Comparison of ENCODE assay signal across 12 mouse cellular contexts in the genomic region with DNA sequence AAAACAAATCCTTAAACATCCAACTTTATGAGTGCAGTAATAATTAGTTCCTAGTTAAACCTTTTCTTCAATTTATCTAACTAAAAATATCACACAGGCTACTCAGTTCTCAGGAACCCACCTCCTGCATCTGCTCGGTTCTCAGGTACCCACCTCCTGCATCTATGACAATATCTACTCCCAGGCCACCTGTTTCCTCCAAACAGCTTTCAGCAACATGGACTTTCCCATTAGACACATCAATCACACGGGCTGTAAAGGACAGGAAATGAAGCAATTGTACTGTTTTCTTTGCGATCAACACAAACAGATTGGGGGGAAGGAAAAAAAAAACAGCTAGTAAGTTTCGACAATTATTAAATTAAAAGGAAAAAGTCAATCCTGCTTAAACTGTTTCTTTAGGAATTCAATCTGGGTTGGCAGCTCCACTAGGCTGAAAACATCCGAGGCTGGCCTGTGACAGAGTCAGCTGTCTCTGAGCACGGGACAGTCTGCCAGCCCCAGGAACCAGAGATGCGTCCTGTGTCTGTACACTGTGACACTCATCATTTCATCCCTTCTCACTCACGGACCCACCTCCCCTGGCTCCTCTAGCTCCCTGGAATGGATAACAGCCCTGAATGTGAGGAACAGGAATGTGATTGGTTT. TPM values are rescaled to one million over a fixed set of nuclear protein-coding genes. Genes with fewer than 3 reads are reported as not detected.
DNase-seq lines count a peak whose midpoint lies in the region; ATAC-seq and TF ChIP-seq lines count a peak whose summit lies in the region.
"Had no signal": no experiment of that assay in that cellular context is flagged by ENCODE, and none has a peak within 500 bp of the region (broad histone marks: within the 10 kb centered on the region; RNA-seq: fewer than 3 reads in every experiment).

No protein-coding gene starts in this region.

- no peak overlapping the region for H3K4me2 ChIP-seq in kidney, embryonic 14.5 days (replicated peaks; ENCODE audit: low read depth, low read length)
- no peak overlapping the region for H3K4me2 ChIP-seq in midbrain, embryonic 11.5 days
- no peak overlapping the region for H3K4me2 ChIP-seq in midbrain, embryonic 16.5 days (ENCODE audit: low read length)
- H3K4me2 ChIP-seq: heart, embryonic 12.5 days; lung, embryonic 15.5 days had no signal

- 15% methylated on average over 8 of the region's 8 CpGs for WGBS in kidney, embryonic 14.5 days
- 85% methylated on average over 8 of the region's 8 CpGs for WGBS in midbrain, embryonic 11.5 days
- WGBS in midbrain, embryonic 16.5 days: 82% methylated on average over 8 of the region's 8 CpGs

- H3K27ac ChIP-seq in gastrocnemius, adult 2 months: peak overlapping the region; percentile 76
- peak overlapping the region; percentile 47; the same call in 1 of the 2 replicates for H3K27ac ChIP-seq in kidney, embryonic 14.5 days (ENCODE audit: low read depth, low read length)
- no peak overlapping the region for H3K27ac ChIP-seq in midbrain, embryonic 11.5 days (ENCODE audit: low read depth, low read length)
- no peak overlapping the region for H3K27ac ChIP-seq in midbrain, embryonic 16.5 days (ENCODE audit: low read length)
- H3K27ac ChIP-seq: lung, embryonic 15.5 days had no signal

- peak; percentile 67 for DNase-seq in gastrocnemius, adult 2 months
- DNase-seq in gastrocnemius, postnatal 25 days: no peak
- DNase-seq in kidney, adult 8-10 months: no peak
- peak; percentile 60 for DNase-seq in midbrain, embryonic 11.5 days (ENCODE audit: low spot score, missing footprints)
- peak; percentile 31 for DNase-seq in kidney, postnatal 14 days
- no peak for DNase-seq in right cerebral cortex, postnatal 10 days (ENCODE audit: low spot score in 2 of 2)

- peaks cover 22% of the 10 kb centered on the region; the same call in 1 of the 2 replicates for H3K36me3 ChIP-seq in kidney, embryonic 14.5 days (ENCODE audit: control insufficient read depth, insufficient read depth, low read length)
- H3K36me3 ChIP-seq in midbrain, embryonic 11.5 days (ENCODE audit: control insufficient read depth, insufficient read depth, low read length): peaks cover 5% of the 10 kb centered on the region; the same call in 1 of the 2 replicates
- peaks cover 25% of the 10 kb centered on the region for H3K36me3 ChIP-seq in midbrain, embryonic 16.5 days (ENCODE audit: control insufficient read depth, insufficient read depth, low read length)

- ATAC-seq in kidney, embryonic 14.5 days (ENCODE audit: low FRiP score, low TSS enrichment): peak; percentile 65
- ATAC-seq in midbrain, embryonic 11.5 days (ENCODE audit: low FRiP score): no peak
- ATAC-seq in midbrain, embryonic 16.5 days: no peak

- peaks cover 7% of the 10 kb centered on the region; the same call in 1 of the 2 replicates for H3K4me1 ChIP-seq in kidney, embryonic 14.5 days (ENCODE audit: control insufficient read depth, insufficient read depth, low read length)
- H3K4me1 ChIP-seq in midbrain, embryonic 11.5 days (ENCODE audit: control insufficient read depth, insufficient read depth, low read length): no peaks in the 10 kb centered on the region
- H3K4me1 ChIP-seq in midbrain, embryonic 16.5 days (ENCODE audit: control insufficient read depth, insufficient read depth, low read length): no peaks in the 10 kb centered on the region; the same call in 1 of the 2 replicates
- H3K4me1 ChIP-seq: heart, embryonic 12.5 days had no signal

- TF ChIP-seq CTCF in gastrocnemius, adult 2 months (IDR thresholded peaks at IDR 0.05): no peak

- H3K9me3 ChIP-seq in kidney, embryonic 14.5 days (ENCODE audit: control insufficient read depth, low read length): no peaks in the 10 kb centered on the region
- H3K9me3 ChIP-seq in midbrain, embryonic 11.5 days (ENCODE audit: control insufficient read depth, low read length): no peaks in the 10 kb centered on the region
- H3K9me3 ChIP-seq in midbrain, embryonic 16.5 days (replicated peaks; ENCODE audit: control insufficient read depth, low read length, poor library complexity, severe bottlenecking): no peaks in the 10 kb centered on the region
- H3K9me3 ChIP-seq: G1E; heart, embryonic 12.5 days; lung, embryonic 15.5 days had no signal

- H3K4me3 ChIP-seq in gastrocnemius, adult 2 months: peak overlapping the region; percentile 50
- H3K4me3 ChIP-seq in kidney, embryonic 14.5 days (ENCODE audit: low read length): no peak overlapping the region
- H3K4me3 ChIP-seq in midbrain, embryonic 11.5 days (ENCODE audit: low read depth, low read length): no peak overlapping the region
- no peak overlapping the region for H3K4me3 ChIP-seq in midbrain, embryonic 16.5 days (ENCODE audit: low read depth, low read length)
- H3K4me3 ChIP-seq: heart, embryonic 12.5 days; lung, embryonic 15.5 days had no signal

- H3K27me3 ChIP-seq in kidney, embryonic 14.5 days (ENCODE audit: control insufficient read depth, insufficient read depth, low read length): no peaks in the 10 kb centered on the region
- H3K27me3 ChIP-seq in midbrain, embryonic 11.5 days (ENCODE audit: control insufficient read depth, insufficient read depth, low read length): no peaks in the 10 kb centered on the region
- H3K27me3 ChIP-seq in midbrain, embryonic 16.5 days (ENCODE audit: control insufficient read depth, insufficient read depth, low read depth, low read length): no peaks in the 10 kb centered on the region
- H3K27me3 ChIP-seq: heart, embryonic 12.5 days; lung, embryonic 15.5 days had no signal

- peak overlapping the region; percentile 32; the same call in 1 of the 2 replicates for H3K9ac ChIP-seq in kidney, embryonic 14.5 days (ENCODE audit: low read depth, low read length)
- H3K9ac ChIP-seq in midbrain, embryonic 11.5 days (ENCODE audit: low read length): no peak overlapping the region
- H3K9ac ChIP-seq in midbrain, embryonic 16.5 days (ENCODE audit: low read depth, low read length): no peak overlapping the region
- H3K9ac ChIP-seq: forebrain, postnatal 0 days; heart, embryonic 12.5 days; lung, embryonic 15.5 days had no signal

- intact Hi-C loops in gastrocnemius, adult 2 months (cut with DNase I): no loop called here

RNA-seq across cellular contexts. Expression of gene Donson, which starts 6.7 kb away (rescaled TPM):
- 1 to 10 TPM in 1 of 2 experiments, under 1 TPM in 1; 0.92 to 1.6 TPM for total RNA-seq in gastrocnemius, adult 2 months (2021)
- 1 to 10 TPM in 1 of 2 experiments, under 1 TPM in 1; 0.84 to 1.1 TPM for total RNA-seq in gastrocnemius, postnatal 25 days (2021)
- 21.1 and 25.6 TPM in 2 replicates for polyA plus RNA-seq in kidney, embryonic 14.5 days (2014; fragmentation: Nextera tagmentation; extraction: Ambion mirVana)
- polyA plus RNA-seq in midbrain, embryonic 11.5 days (2014; fragmentation: Nextera tagmentation; extraction: Ambion mirVana): 38.0 and 39.2 TPM in 2 replicates
- polyA plus RNA-seq in midbrain, embryonic 16.5 days (2015; fragmentation: Nextera tagmentation; extraction: Ambion mirVana): 19.2 and 20.4 TPM in 2 replicates

RNA-seq across cellular contexts. Expression of gene Cryzl1, which starts 33.5 kb away (rescaled TPM):
- total RNA-seq in gastrocnemius, adult 2 months (2021): 10 to 100 TPM; 17.7 to 18.1 TPM
- total RNA-seq in gastrocnemius, postnatal 25 days (2021): 10 to 100 TPM; 12.1 to 20.0 TPM
- polyA plus RNA-seq in kidney, embryonic 14.5 days (2014; fragmentation: Nextera tagmentation; extraction: Ambion mirVana): 77.3 and 82.4 TPM in 2 replicates
- polyA plus RNA-seq in midbrain, embryonic 11.5 days (2014; fragmentation: Nextera tagmentation; extraction: Ambion mirVana): 77.0 and 82.5 TPM in 2 replicates
- polyA plus RNA-seq in midbrain, embryonic 16.5 days (2015; fragmentation: Nextera tagmentation; extraction: Ambion mirVana): 114 and 121 TPM in 2 replicates

RNA-seq across cellular contexts. Expression of gene Itsn1, which starts 33.8 kb away (rescaled TPM):
- total RNA-seq in gastrocnemius, adult 2 months (2021): 10 to 100 TPM; 60.2 to 66.1 TPM
- total RNA-seq in gastrocnemius, postnatal 25 days (2021): 10 to 100 TPM; 55.3 to 60.5 TPM
- polyA plus RNA-seq in kidney, embryonic 14.5 days (2014; fragmentation: Nextera tagmentation; extraction: Ambion mirVana): 18.8 and 27.7 TPM in 2 replicates
- 54.8 and 57.6 TPM in 2 replicates for polyA plus RNA-seq in midbrain, embryonic 11.5 days (2014; fragmentation: Nextera tagmentation; extraction: Ambion mirVana)
- polyA plus RNA-seq in midbrain, embryonic 16.5 days (2015; fragmentation: Nextera tagmentation; extraction: Ambion mirVana): 60.7 and 63.5 TPM in 2 replicates

RNA-seq across cellular contexts. Expression of gene Son, which starts 47.9 kb away (rescaled TPM):
- total RNA-seq in gastrocnemius, adult 2 months (2021): 100 to 1,000 TPM; 113 to 116 TPM
- 10 to 100 TPM; 89.3 to 90.5 TPM for total RNA-seq in gastrocnemius, postnatal 25 days (2021)
- 160 and 167 TPM in 2 replicates for polyA plus RNA-seq in kidney, embryonic 14.5 days (2014; fragmentation: Nextera tagmentation; extraction: Ambion mirVana)
- polyA plus RNA-seq in midbrain, embryonic 11.5 days (2014; fragmentation: Nextera tagmentation; extraction: Ambion mirVana): 144 and 148 TPM in 2 replicates
- polyA plus RNA-seq in midbrain, embryonic 16.5 days (2015; fragmentation: Nextera tagmentation; extraction: Ambion mirVana): 98.4 and 115 TPM in 2 replicates

RNA-seq across cellular contexts. Expression of gene Gart, which starts 48.5 kb away (rescaled TPM):
- 10 to 100 TPM; 58.4 to 66.2 TPM for total RNA-seq in gastrocnemius, adult 2 months (2021)
- 10 to 100 TPM; 49.2 to 56.0 TPM for total RNA-seq in gastrocnemius, postnatal 25 days (2021)
- polyA plus RNA-seq in kidney, embryonic 14.5 days (2014; fragmentation: Nextera tagmentation; extraction: Ambion mirVana): 90.5 and 128 TPM in 2 replicates
- polyA plus RNA-seq in midbrain, embryonic 11.5 days (2014; fragmentation: Nextera tagmentation; extraction: Ambion mirVana): 107 and 111 TPM in 2 replicates
- polyA plus RNA-seq in midbrain, embryonic 16.5 days (2015; fragmentation: Nextera tagmentation; extraction: Ambion mirVana): 55.2 and 62.5 TPM in 2 replicates

Comparison
In these comparisons a context has a peak if more than half of its experiments do, and no peak if none do; other contexts are left out.
1. DNase-seq: peak in gastrocnemius, adult 2 months (single experiment), midbrain, embryonic 11.5 days (single experiment) and kidney, postnatal 14 days (single experiment); none in gastrocnemius, postnatal 25 days (single experiment), kidney, adult 8-10 months (0 of 2) and right cerebral cortex, postnatal 10 days (0 of 2).
2. H3K27ac ChIP-seq: peak in gastrocnemius, adult 2 months (single experiment) and kidney, embryonic 14.5 days (single experiment); none in midbrain, embryonic 11.5 days (single experiment) and midbrain, embryonic 16.5 days (single experiment).